Mouse (Mus musculus) Patski (cell line): ENCODE data around the gene Serpinb9b. TPM values are rescaled to one million over a fixed set of nuclear protein-coding genes. Genes with fewer than 3 reads are reported as not detected.

Source experiments
- ATAC-seq: fragments of 100-300 bp; one replicate; pipeline ENCODE4 v1.8.0; 2021
- CTCF ChIA-PET: fragments of 350-600 bp; sonication (Branson Sonifier 250); formaldehyde crosslinking; loops from one replicate; lab custom pipeline; 2022; ENCODE audit warnings: inconsistent platforms; lab: Charles Lee
- POLR2A ChIA-PET: fragments of 350-600 bp; sonication (Branson Sonifier 250); formaldehyde crosslinking; loops from one replicate; lab custom pipeline; 2022; ENCODE audit warnings: antibody characterized with exemption, inconsistent platforms; lab: Charles Lee
- DNase-seq: peaks from one replicate; pipeline ENCODE4 v3.0.0-alpha.2; 2011; ENCODE audit warnings: low read depth, low spot score
- H3K27me3 ChIP-seq: fragments of 371-371 bp; one replicate; pipeline ENCODE4 v1.5.1; 2021
- CTCF ChIP-seq: fragments of 100-300 bp; IDR thresholded peaks from one replicate; pipeline ENCODE4 v1.5.1; 2021
- in situ Hi-C: fragments of 300-500 bp; cut with MboI; formaldehyde crosslinking; loops from 3 replicates; pipeline ENCODE4 v1.11.1; 2018; ENCODE audit warnings: low pct_unique_long_range_greater_than_20kb, mixed read lengths
- polyA plus RNA-seq: library from polyadenylated mRNA; unstranded; gene quantifications from one replicate; pipeline ENCODE4 v1.2.3, GENCODE M21; 2021

The Serpinb9b gene
- 8.2 TPM for polyA plus RNA-seq

DNA sequence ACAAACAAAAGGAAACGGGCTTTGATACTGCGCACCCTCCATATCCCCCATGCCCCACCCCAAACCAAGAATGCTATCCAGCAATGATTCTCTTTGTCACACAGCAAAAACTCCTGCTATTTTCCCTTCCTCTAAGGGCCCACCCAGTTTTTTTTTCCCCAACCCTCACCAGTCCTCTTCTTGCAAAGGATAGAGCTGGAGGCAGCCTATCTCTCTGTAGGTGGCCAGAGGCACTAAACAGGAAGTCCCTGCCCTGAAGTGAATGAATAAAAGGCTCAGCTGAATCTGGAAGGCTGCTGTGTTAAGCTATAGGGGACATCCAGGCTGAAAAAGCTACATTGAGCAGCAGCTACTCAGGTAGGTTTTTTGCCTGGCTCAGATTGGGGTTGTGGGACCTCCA, at the start of gene Serpinb9b:
Gene Serpinb9b (plus strand): TSS at position 173 of the 400 bp plus-strand sequence.
- in situ Hi-C loops, result no loop called here
- no peak for ATAC-seq
- TF ChIP-seq CTCF, result no peak
- no peaks in the 10 kb centered on the region for H3K27me3 ChIP-seq
- POLR2A ChIA-PET, result no interaction called here
- DNase-seq, result no peak
- CTCF ChIA-PET, result no interaction called here

- ChIA-PET POLR2A (no interaction called here), CTCF (no interaction called here)
- TF ChIP-seq CTCF, result no peak
- ATAC-seq (no peak), DNase-seq (no peak)
- in situ Hi-C loops, result no loop called here
- H3K27me3 ChIP-seq, result no peaks in the 10 kb centered on the region
Measured at GRCm38 (mm10) chr13:32982556-32983042, 44.6 kb upstream of the Serpinb9b start.

DNA sequence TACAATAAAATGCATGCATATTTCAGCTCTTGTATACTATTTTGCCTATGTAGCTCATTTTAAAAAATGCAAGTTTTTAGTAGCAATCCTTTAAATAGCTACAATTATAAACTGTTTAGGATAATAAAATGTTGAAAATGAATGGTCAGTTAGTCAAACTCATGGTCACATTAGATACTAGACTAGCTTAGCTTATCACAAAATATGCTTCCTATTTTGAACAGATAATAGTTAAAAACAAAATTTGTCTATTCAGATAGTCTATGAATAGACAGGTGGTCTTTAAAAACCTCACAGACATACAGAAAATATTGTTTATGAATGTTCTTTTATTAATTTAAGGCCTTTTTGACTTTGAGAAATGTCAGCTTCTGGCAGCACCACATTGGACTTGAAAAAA, 41.0 kb upstream of the Serpinb9b start:
- H3K27me3 ChIP-seq, result no peaks in the 10 kb centered on the region
- in situ Hi-C loops, result no loop called here
- ATAC-seq, result no peak
- ChIA-PET CTCF (no interaction called here), POLR2A (no interaction called here)
- DNase-seq, result no peak
- no peak for TF ChIP-seq CTCF

DNA sequence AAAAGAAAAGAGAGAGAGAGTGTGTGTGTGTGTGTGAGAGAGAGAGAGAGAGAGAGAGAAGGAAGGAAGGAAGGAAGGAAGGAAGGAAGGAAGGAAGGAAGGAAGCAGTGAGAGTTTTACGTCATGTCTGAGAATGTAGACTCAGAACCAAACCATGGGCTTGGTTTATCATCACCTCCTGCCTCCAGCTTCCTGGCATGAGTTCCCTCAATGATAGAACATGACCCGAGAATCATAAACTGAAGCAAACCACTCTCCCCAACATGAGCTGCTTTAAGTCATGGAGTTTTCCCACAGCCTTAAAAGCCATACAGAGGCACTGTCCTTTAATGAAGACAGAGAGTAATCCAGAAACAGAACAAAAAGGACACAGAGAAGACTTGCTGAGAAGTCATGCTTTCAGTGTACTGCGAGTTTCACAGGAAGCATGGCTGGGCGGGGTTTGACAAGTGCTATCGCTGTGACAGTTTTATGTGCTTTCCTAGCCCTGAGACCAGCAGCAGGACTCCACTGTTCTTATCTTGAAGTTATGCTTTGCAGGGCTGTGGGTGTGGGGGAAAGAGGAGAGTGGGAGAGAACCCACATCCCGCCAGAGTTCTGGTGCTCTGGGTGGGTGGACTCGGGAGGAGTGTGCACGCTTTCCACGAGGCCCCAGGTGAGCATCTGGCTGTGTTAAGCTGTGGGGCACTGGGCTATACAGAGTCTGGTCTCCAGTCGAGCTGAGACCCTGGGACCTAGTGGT, 33.9 kb upstream of the Serpinb9b start:
- ChIA-PET POLR2A (interaction anchor here (0.7 kb wide), 1 partner anchor 11 kb away, joined by 3 read pairs; no protein-coding TSS in a partner anchor), CTCF (no interaction called here)
- H3K27me3 ChIP-seq, result no peaks in the 10 kb centered on the region
- DNase-seq (no peak), ATAC-seq (no peak)
- in situ Hi-C loops, result no loop called here
- TF ChIP-seq CTCF, result no peak

DNA sequence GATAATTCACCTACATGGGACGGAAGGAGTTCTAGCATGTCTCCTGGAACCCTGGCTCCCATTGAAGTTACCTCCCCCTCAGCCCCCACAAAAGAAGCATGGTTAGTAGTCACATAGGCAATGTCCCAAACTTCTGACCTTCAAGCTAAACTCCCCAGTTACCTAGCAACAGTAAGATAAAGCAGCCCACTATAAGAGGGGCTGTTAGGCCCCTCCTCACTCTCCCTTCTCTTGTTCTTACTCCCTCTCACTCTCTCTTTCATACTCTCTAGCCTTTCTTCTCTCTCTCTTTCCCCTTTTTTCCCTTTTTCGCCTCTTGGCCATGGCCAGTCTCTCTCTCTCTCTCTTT, 33.3 kb upstream of the Serpinb9b start:
- H3K27me3 ChIP-seq, result no peaks in the 10 kb centered on the region
- ATAC-seq, result no peak
- no peak for DNase-seq
- no peak for TF ChIP-seq CTCF
- in situ Hi-C loops, result no loop called here
- POLR2A ChIA-PET, result no interaction called here
- CTCF ChIA-PET, result no interaction called here

DNA sequence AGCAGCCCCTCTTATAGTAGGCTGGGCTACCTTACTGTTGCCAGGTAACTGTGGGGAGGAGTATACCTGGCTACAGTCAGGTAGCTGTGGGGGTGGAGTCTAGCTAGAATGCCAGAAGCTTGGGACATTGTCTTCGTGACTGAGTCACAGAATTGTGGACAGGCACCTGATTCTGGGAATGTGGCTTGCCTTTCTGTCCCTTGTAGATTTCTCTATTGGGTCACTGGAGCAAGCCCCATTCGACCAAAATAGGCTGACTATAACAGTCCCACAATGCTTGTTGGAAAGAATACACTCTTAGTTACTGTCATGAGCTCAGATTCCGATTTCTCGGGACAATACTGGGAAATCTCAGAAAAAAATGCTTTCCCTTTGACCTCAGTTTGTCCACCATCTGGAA, 32.2 kb upstream of the Serpinb9b start:
- no peaks in the 10 kb centered on the region for H3K27me3 ChIP-seq
- ATAC-seq (no peak), DNase-seq (no peak)
- in situ Hi-C loops, result no loop called here
- ChIA-PET CTCF (interaction anchor here (1.3 kb wide), 1 partner anchor 29 kb away, joined by 3 read pairs; no protein-coding TSS in a partner anchor), POLR2A (no interaction called here)
- TF ChIP-seq CTCF, result no peak

- ATAC-seq (no peak), DNase-seq (no peak)
- no peak for TF ChIP-seq CTCF
- H3K27me3 ChIP-seq, result no peaks in the 10 kb centered on the region
- ChIA-PET POLR2A (interaction anchor here (0.7 kb wide), 1 partner anchor 30 kb away, joined by 4 read pairs; no protein-coding TSS in a partner anchor), CTCF (interaction anchor here (1.7 kb wide), 1 partner anchor 37 kb away, joined by 3 read pairs; the partner anchor contains the start of gene Serpinb6b)
- in situ Hi-C loops, result loop anchor here (10.0 kb wide), 1 partner anchor 763 kb away; no protein-coding TSS in a partner anchor
Measured at GRCm38 (mm10) chr13:33001341-33001740, 25.9 kb upstream of the Serpinb9b start.

- POLR2A ChIA-PET, result no interaction called here
- TF ChIP-seq CTCF, result no peak
- H3K27me3 ChIP-seq, result no peaks in the 10 kb centered on the region
- in situ Hi-C loops, result loop anchor here (10.0 kb wide), 1 partner anchor 762 kb away; no protein-coding TSS in a partner anchor
- no peak for ATAC-seq
- CTCF ChIA-PET, result interaction anchor here (0.6 kb wide), 1 partner anchor 12 kb away, joined by 3 read pairs; no protein-coding TSS in a partner anchor
- no peak for DNase-seq
Measured at GRCm38 (mm10) chr13:33002950-33003349, 24.3 kb upstream of the Serpinb9b start, which contains the start of gene Serpinb9. Serpinb9 (plus strand) TSS chr13:33003250.

DNA sequence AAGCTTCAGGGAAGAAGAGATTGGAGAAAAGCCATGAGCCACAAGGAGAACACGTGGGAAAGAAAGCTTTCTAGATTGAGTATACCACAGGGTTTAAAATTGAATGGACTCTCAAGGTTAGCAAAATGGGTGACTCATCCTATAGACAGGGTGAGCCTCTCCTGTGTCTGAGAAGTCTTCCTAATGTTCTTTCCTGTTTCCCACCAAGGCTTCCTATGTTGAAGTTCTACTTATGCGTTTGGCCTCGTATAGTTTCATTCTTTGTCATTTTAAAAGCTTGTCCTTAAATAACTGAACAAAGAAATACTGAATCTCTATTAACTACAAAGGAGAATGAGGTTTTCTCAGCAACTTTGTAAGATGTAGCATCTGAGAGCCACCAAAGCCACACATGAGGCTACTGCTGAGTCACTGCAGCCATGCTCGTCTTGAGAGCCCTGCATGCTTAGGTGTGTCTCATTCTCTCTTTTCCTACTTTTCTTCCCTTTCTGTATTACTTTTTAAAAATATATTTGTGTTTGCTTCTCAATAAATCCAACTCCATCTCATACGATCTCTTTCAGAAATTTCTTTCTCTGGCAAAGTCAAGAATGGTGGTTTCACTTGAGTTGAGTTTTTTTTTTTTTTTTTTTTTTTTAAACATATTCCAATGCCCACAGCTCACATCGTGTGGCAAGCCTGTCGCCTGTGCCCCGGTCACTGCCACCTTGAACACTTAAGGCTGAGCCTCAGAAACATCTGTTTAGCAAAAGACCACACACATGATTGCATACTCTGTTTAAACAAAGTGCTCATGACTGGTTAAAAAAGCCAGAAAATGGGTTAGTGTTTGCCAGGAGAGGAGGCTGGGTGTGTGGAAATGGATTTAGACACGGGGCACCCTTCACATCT, 23.4 kb upstream of the Serpinb9b start:
- no peak for TF ChIP-seq CTCF
- CTCF ChIA-PET, result interaction anchor here (0.6 to 1.7 kb wide), 11 partner anchors 12 to 102 kb away, joined by 3 to 6 read pairs (median 4); no protein-coding TSS in a partner anchor
- in situ Hi-C loops, result loop anchor here (10.0 kb wide), 1 partner anchor 761 kb away; no protein-coding TSS in a partner anchor
- ATAC-seq (no peak), DNase-seq (no peak)
- POLR2A ChIA-PET, result interaction anchor here (0.6 to 0.8 kb wide), 2 partner anchors 10 to 101 kb away, joined by 3 read pairs; no protein-coding TSS in a partner anchor
- no peaks in the 10 kb centered on the region for H3K27me3 ChIP-seq
